ENCODE assay signal across 36 mouse cellular contexts in the genomic region with DNA sequence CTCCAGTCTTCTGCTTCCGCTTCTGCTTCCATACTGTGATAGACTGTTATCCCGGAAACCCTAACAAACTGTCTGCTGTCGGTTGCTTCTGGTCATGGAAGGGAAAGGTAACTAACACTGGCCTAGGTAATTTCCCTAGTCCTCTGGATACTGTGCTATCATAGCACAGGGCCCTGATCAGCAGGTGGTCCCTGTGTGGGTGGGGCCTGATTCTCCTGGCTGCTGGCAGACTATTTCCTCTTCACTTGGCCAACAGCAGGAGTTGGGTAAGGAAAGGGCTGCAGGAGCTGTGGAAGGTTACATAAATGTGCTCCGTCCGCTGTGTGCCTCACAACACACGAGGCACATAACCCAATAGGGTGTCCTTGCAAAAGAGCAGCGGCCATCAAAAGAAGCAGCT. TPM values are rescaled to one million over a fixed set of nuclear protein-coding genes. Genes with fewer than 3 reads are reported as not detected.
"Had no signal": no experiment of that assay in that cellular context is flagged by ENCODE, and none has a peak within 500 bp of the region (broad histone marks: within the 10 kb centered on the region; RNA-seq: fewer than 3 reads in every experiment).

No protein-coding gene starts in this region.

- H3K27ac ChIP-seq: gastrocnemius, adult 2 months; heart, embryonic 10.5 days; hindbrain, embryonic 10.5 days; hindbrain, embryonic 12.5 days; hindbrain, embryonic 14.5 days; intestine, embryonic 15.5 days; layer of hippocampus, adult 2 months; left cerebral cortex, adult 2 months; limb, embryonic 10.5 days; limb, embryonic 12.5 days; liver, embryonic 13.5 days had no signal

- ATAC-seq: hindbrain, embryonic 16.5 days; inflammation-experienced regulatory T-cells, adult 6 months; intestine, embryonic 15.5 days; intestine, postnatal 0 days had no signal

- H3K36me3 ChIP-seq: heart, embryonic 10.5 days; heart, embryonic 12.5 days; hindbrain, embryonic 10.5 days; hindbrain, embryonic 12.5 days; intestine, embryonic 15.5 days; limb, embryonic 10.5 days; limb, embryonic 12.5 days; liver, embryonic 13.5 days had no signal

- DNase-seq: gastrocnemius, adult 2 months; gastrocnemius, postnatal 10 days; gastrocnemius, postnatal 25 days; heart, adult 18-20 months; heart, postnatal 10 days; heart, postnatal 4 days; kidney, adult 18-20 months; kidney, adult 8-10 months; kidney, postnatal 10 days; kidney, postnatal 25 days; kidney, postnatal 4 days; liver; liver, embryonic 13.5 days had no signal

- H3K4me3 ChIP-seq: gastrocnemius, adult 2 months; heart, embryonic 10.5 days; heart, embryonic 12.5 days; hindbrain, embryonic 10.5 days; hindbrain, embryonic 12.5 days; intestine, embryonic 15.5 days; layer of hippocampus, adult 2 months; left cerebral cortex, adult 2 months; limb, embryonic 10.5 days; limb, embryonic 12.5 days; liver, embryonic 13.5 days had no signal

- H3K9ac ChIP-seq: heart, embryonic 12.5 days; hindbrain, embryonic 12.5 days; hindbrain, embryonic 14.5 days; intestine, embryonic 15.5 days; limb, embryonic 12.5 days; liver, embryonic 13.5 days had no signal

- H3K27me3 ChIP-seq: intestine, embryonic 15.5 days had no signal

- H3K4me1 ChIP-seq: heart, embryonic 12.5 days; intestine, embryonic 15.5 days; liver, embryonic 13.5 days had no signal

- H3K9me3 ChIP-seq: heart, embryonic 10.5 days; heart, embryonic 12.5 days; hindbrain, embryonic 10.5 days; intestine, embryonic 15.5 days; limb, embryonic 10.5 days; limb, embryonic 12.5 days; liver, embryonic 13.5 days had no signal

RNA-seq across cellular contexts. Expression of a gene that starts 31.1 kb away (rescaled TPM):
- total RNA-seq: gastrocnemius, adult 2 months; gastrocnemius, postnatal 10 days; gastrocnemius, postnatal 25 days; gastrocnemius, postnatal 4 days; granulocyte monocyte progenitor cell, adult 5-6 weeks; heart, adult 18-20 months; heart, adult 8-10 months; heart, postnatal 10 days; heart, postnatal 25 days; heart, postnatal 4 days had no signal
- polyA plus RNA-seq: heart, embryonic 10.5 days; heart, embryonic 12.5 days; heart, embryonic 14.5 days; heart, embryonic 16.5 days; inflammation-experienced regulatory T-cells, adult 6 months; intestine, embryonic 15.5 days; intestine, postnatal 0 days; kidney, embryonic 14.5 days; kidney, embryonic 16.5 days; limb, embryonic 10.5 days; limb, embryonic 12.5 days; limb, embryonic 14.5 days; liver, embryonic 11.5 days; liver, embryonic 13.5 days had no signal
